Mouse (Mus musculus) retina, embryonic 14.5 days (tissue): ENCODE measurements around the gene Zc3hc1.
"Not testable (repeated sequence)": the region's sequence is repeated elsewhere in the genome, so short reads cannot be mapped to it uniquely, and the experiment has no call there.

ENCODE experiments used
- DNase-seq: peaks from one replicate; pipeline ENCODE4 v3.0.0-alpha.2; 2015; ENCODE audit warnings: low spot score

The Zc3hc1 gene

DNA sequence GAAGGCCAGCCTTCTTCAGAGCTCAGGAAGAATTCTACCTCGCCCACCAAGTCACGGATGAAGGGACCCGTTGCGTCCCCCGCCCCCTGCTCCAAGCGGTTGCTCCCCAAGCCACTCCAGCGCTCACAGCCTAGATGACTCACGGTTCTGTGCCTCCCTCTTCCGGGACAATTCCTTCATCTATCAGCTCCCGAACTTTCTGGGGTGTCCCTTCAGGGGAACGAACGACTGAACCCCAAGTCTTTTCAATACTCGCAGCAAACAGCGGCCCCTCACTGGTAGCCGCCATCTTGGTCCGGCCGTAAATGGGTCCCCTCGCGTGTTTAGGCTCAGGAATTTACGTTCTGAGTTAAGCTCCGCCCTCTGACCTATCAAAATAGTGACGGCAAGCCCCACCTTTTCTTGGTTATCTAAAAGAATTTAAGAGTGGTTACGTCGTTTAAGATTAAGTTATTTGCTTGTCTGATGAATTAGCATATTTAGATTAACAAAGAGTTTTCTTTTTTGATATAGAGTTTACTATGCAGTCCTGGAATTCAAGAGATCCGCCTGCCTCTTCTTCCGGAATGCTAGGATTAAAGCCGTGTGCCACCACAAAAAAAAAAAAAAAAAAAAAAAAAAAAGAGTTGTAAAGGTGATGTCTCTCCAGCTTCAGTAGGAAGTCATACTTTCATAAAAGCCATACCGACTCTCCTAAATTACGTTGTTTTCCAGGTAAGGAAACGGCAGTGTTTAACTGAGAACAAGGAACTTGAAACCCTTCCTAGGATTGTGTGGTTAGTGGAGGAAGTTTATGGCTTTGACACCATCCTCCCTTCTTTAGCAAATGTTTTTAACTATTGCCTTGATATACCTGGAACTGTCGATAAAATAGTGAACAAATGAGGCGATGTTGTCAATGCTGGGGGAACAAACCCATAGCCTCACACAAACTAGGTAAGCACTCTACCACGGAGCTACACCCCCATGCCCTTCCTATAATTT is at the start of gene Zc3hc1:
Gene Zc3hc1 (minus strand): TSS at position 315 of the 984 bp plus-strand sequence.
- DNase-seq: peak; percentile 83

DNA sequence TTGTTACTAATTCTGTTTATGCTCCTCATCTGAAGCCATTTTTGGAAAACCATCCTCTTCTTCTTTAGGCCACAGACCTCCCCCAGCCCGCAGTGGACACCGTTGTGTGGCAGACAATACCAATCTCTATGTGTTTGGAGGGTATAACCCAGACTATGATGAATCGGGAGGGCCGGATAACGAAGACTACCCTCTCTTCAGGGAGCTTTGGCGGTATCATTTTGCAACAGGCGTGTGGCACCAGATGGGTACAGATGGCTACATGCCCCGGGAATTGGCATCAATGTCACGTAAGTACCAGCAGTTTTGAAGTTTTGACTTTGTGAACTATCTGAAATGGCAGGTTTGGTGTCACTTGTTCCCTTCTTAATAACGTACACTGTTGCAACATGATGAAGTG is 48.7 kb upstream of the Zc3hc1 start:
- DNase-seq: no peak

DNA sequence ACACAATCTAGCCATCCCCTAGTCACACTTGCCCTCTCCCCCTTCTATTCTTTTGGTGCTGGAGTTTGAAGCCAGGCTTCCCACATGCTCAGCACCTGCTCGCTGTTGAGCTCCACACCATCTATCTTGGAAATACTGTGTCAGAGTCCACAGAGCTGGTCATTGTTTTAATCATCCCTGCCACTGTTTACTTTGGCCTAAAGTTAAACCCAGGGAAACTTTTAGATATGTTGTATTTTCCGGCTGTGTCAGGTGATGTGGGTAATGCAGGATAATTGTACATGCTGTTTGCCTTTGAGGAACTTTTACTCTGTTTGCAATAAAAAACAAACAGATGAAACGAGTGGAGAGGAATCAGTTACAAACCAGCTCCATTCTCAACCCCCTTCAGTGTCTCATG is 46.2 kb upstream of the Zc3hc1 start:
- no peak for DNase-seq

DNA sequence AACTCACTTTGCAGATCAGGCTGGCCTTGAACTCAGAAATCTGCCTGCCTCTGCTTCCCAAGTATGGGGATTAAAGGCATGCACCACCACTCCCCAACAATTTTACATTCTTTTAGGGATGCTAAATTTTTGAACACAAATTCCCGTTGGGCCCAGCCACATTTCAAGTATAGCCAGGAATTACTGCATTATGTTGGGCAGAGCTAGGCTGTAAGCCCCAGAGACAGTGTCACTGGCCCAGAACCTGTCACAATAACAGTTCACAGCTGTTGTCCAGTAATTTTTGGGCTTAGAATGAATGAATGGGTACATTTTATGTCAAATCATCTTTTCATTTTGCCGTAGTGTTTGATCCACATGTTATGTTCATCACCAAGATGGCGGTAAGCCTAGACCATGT is 45.6 kb upstream of the Zc3hc1 start:
- no peak for DNase-seq

DNA sequence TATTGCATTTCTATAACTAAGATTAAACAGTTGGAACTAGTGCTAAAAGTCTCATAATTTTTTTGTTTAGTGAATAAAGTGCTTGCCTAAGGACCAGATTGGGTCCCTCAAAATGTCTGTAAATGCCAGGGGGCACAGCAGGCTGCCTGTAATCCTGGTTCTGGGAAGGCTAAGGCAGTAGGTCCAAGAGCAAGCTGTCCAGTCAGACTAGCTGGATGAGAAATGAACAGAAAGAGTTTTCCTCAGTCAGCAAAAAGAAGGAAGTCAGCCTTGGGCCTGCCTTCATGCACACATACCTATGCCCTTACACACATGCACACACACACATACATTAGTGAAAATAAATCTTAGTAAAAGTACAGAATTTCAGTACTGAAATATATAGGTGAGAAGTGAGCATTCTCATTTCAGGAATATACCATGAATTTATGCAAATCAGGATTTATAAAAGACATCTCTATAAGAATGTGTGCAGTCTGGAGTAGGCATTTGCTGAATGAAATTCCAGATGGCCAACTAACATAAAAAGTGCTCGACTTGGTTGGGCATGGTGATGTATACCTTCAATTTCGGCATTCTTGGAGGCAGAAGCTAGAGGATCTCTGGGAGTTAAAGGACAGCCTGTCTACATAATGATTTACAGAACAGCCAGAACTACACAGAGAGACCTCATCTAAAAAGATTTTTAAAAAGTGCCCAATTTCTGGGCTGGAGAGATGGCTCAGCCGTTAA is 41.8 kb upstream of the Zc3hc1 start:
- DNase-seq: no peak

DNA sequence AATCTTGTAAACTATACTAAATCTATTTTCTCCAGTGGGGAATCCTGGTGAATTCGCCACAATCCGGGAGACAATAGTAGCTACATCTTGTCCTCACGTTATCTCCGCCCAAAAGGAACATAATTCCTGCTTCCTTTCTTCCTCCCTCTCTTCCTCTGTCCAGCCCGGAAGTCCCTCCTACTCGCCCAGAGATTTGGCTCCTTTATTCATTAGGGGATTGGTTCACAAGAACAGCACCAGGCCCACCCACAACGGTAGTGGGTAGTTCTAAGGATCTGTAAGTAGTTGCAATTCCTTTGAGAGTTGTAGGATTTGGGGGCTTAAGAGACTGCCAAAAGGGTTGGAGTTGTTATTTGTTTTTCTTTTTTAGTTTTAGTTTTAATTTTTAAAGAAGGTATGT is 26.0 kb upstream of the Zc3hc1 start:
- no peak for DNase-seq

DNA sequence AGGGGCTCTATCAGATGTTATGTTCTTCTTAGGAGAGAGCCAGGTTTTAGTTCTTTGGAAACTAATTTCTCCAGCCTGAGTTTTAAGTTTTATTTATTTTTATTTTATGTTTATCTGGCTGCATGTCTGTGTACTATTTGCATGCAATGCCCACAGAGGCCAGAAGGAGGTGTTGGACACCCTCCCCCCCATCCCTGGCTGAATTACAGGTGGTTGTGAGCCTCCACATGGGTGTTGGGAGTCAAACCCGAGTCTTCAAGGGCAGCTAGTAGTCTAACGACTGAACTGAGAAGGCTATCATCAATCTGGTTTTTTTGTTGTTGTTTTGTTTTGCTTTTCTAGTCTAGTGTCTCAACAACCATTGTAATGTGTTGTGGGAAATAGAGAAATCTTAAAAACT is 25.3 kb upstream of the Zc3hc1 start:
- no peak for DNase-seq

DNA sequence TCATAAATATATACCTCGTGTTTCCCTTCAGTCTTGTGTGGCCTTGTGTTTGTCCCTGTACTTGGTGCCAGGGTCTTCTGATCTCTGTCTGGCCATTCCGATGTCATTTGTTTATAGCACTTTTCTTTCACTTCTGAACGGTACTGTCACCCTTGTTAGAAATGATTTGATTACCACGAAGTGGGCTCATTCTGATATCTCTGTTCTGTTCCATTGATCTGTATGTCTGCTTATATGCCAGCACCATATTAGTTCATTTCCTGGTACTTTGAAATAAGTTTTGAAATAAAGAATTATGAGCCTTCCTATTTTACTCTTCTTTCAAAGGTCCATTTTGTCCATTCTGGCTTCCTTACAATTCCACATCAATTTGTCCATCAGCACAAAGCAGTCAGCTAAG is 20.5 kb upstream of the Zc3hc1 start:
- no peak for DNase-seq

DNA sequence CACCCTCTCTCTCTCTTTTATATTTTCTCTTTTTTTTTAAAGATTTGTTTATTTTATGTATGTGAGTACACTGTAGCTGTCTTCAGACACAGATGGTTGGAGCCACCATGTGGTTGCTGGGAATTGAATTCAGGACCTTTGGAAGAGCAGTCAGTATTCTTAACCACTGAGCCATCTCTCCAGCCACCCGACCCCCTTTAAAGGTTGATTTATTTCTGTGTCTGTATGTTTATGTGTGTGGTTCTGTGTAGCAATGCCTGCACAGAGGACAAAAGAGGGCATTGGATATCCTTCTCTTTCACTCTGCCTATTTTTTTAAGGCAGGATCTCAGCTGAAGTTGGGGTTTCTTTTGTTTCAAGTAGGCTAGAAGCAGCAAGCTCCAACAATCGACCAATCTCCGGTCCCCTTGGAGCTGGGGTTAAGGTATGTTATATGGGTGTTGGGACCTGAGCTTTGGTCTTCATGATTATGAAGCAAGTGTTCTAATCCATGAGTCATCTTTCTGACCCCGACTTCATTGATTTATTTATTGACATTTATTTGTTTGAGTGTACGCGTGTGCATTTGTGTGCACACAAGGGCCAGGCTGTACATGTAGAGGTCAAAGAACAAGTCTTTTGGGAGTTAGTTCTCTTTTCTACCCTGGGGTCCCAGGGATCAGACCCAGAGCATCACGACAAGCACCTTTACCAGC is 18.7 kb upstream of the Zc3hc1 start:
- no peak for DNase-seq

DNA sequence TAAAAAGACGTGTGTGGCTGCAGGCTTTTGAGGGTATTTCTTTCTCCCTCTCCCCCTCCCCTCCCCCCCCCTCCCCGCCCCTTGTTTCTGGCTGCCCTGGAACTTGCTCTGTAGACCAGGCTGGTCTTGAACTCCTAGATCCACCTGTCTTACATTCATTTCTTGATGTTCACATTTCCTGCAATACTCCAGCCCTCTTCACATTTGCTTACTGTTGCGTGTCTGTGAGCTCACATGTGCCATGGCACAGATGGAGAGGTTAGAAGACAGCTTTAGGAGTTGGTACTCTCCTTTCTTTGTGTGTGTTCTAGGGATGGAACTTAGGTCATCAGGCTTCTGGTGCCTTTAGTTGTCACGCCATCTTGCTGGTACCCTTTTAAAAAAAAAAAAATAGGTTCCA is 17.4 kb upstream of the Zc3hc1 start:
- no peak for DNase-seq

DNA sequence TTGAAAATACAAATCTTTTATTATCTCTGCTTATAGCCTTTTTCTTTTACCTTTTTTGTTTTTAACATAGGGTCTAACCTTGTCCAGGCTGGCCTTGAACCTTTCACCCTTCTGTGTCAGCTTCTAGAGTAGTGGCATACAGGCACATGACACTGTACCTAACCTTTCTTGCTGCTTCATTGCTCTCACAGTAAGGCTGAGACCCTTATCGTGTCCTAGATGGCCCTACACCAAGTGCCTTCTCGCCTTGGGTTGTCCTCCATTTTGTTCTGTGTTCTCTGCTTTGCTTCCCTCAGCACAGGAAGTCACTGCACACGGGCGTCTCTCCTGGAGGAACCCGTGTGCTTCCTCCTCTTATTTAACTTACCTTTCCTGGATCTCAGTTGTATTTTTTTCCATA is 13.8 kb upstream of the Zc3hc1 start:
- DNase-seq: no peak

DNA sequence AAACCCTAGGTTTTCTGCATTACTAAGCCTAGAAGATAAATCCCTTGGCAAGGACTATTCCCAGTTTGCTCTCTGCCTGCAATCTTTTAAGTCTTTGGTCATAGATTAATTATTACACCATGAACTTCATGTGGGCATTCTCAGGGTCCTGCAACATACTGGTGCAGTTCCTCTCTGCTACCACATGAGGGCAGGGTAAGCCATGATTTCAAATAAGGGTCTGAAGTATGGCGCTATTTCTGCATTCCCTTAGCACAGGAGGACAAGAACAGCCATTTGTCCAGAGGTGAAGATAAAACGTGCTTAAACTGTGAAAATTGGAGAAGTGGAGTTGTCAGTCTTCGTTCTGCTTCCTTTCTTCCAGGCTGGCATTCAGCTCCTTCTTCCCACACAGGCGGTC is 12.6 kb upstream of the Zc3hc1 start:
- peak; percentile 84 for DNase-seq

DNA sequence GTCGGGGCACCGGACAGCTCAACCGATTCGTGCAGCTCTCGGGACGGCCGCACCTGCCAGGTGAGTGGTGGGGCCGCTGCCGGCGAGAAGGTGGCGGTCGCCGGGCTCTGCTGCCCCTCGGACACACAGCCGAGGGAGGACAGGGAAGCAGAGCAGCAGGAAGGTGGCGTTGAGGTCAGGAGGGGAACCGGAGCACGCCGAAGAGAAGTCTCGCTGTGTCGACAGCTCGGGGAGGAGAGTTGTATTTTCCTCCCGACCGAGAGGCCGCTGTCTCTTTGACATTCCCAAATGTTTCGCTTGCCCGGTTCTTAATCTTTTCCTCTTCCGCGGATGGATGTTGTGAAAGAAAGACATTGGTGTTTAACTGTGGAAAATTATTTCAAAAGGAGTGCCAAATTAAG is 11.3 kb upstream of the Zc3hc1 start:
- DNase-seq: peak; percentile 43

DNA sequence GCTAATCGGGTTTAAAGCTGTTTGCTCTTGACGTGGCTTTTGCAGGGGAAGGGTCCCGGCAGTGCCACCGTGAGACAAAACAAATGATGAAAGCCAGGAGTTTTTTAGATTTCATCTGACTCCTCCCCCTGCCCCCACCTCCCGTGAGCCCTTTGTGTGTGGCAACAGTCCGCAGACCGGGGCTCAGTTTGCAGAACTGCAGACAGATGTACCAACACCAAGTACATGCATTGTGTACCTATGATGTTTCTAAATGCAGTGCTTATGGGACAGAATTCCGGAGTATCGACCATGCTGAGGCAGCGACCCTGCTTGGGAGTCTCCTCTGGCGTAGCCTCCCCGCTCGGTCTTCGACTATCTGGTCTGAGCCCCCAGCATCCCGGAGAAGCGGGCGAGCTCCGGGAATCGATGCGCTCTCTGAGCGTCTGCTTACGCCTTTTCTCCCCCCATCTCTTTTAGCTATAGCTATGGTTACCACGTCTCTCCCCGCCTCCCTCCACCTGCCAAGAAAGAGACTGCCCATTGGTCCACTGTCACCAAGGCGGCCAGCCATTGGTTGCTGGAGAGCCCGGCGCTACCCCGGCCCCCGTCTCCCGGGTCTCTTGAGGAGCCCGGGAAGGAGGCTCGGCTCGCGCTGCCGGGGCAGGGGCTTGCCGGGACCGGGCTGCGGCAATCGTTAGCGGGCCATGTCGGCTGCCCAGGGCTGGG is 10.6 kb upstream of the Zc3hc1 start, which contains the start of gene Klhdc10:
Gene Klhdc10 (plus strand): TSS at position 561 of the 708 bp plus-strand sequence.
- peak; percentile 99 for DNase-seq

DNA sequence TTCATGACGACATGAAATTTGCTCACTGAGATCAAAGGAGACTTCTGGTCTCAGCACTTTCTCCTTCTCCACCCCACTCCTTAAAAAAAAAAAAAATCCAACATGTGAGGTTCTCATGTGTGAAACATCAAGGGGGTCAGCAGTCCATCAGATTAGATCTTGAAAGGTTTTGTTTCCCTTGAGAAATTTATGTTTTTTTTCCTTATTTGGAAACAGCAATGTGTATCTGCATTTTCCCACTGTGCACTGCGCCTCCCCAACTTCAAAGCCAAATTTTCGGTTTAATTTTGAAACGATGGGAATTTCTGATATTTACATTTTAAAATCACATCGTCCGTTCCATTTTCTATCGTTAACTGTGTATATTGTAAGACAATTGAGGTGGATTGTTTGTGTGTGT is 9.9 kb upstream of the Zc3hc1 start:
- no peak for DNase-seq

DNA sequence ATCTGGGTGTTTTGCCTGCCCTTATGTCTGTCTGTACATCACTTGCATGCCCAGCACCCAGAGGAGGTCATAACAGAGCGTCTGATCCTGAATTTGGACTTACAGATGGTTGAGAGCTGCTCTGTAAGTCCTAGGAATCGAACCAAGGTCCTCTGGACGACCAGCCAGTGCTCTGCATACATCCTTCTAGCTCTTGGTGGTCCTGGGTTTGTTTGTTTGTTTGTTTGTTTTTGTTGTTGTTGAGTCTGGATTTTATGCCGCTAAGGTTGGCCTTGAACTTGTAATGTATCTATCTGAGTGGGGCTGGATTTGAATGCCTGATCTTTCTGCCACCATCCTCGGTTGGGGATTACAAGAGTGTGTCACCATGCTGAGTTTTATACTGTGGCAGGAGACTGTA is 9.3 kb upstream of the Zc3hc1 start:
- peak; percentile 4 for DNase-seq

DNA sequence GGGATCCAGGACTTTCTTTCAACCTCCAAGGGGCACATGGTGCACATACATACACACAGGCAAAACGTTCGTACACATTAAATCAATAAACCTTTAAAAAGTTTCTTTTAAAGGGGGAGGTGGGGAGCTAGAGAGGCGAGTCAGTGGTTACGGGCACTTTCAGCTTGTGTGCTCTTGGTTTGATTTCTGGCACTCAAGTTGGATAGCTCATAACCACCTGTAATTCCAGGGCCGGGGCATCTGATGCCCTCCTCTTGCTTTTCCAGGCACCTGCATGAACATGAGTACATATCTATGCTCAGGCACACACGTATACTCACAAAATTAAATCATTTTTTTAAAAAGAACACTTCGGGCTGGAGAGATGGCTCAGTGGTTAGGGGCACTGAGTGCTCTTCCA is 1.2 kb upstream of the Zc3hc1 start:
- DNase-seq: no peak

DNA sequence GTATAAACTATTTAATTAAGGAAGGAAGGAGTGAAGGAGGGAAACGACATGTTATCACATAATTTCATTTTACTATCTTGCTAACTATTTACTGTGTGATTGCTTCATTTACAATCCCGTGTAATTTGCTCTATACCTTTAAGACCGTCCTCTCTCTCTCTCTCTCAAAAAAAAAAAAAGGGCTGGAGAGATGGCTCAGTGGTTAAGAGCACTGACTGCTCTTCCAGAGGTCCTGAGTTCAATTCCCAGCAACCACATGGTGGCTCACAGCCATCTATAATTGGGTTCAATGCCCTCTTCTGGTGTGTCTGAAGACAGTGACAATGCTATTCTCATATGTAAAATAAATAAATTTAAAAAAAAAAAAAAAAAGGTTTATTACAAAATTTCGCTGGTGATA is 557 bp downstream of the Zc3hc1 start:
- DNase-seq: not testable (repeated sequence)

DNA sequence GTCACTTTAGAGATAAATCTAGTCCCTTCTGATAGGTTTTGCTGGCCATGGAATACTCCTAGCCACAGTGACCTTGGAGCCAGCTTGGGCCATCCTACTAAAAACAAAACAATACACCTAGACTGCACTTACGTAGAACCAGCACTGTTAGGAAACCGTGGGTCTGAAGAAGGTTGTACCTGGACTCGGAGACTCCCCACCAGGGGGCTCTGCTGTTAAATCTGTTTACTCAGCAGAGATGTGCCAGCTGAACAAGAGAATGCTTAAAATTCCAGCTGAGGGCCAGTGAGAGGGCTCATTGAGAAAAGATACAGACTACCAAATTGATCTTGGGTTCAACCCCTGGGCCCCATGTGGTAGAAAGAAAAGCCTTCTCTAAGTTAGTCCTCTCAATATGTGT is 9.7 kb downstream of the Zc3hc1 start:
- DNase-seq: peak; percentile 48

DNA sequence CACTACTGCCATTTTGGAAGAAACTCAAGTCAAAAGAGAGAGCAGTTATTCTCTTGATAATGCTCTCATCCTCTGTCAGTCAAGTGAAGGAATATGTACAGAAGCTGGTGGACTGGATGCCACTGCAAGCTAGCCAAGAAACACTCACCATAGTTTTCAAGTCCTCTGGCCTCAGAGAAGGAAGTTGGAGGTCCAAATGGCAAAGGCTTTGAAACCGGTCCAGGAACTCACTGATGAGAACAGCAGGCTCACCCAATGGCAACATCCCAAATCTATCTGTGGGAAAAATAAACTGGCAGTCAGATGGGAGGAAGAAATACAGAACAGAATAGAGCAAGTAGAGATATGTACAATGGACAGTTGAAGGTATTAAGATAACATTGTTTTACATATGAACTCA is 15.0 kb downstream of the Zc3hc1 start:
- DNase-seq: no peak

DNA sequence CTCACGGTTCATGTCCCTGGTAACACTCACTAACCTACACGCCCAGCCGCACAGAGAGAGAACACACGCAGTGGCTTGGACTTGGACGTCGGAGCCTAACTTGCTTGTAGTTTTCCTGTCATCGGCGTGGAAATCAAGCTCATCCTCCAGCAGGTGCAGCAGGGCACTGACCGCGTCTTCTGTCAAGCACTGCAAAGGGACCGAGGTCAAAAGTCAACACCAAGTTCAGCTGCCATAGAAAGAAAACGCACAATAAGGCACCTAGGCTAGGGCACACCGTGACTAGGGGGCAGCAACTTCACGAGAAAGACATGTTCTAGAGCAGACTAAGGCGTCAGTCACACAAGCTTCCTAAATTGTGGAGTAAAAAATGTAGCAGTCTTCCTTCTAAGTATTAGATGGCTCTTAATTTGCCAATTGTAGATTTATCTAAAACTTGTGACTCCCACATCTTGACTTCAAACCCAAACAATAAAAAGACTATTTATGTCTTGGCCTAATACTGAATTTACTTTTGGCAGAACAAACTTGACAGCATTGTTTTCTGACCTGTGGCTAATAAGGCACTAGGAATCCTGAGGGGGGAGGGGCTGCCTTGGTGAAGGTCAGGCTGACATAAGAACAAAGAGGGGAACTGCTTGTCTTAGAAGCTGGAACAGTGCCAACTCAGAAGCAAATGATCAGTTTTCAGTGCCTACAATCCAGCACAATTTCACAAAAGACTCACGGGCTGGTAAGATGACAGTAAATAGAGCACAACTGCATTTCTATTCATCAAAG is 15.9 kb downstream of the Zc3hc1 start:
- DNase-seq: no peak
